Mouse (Mus musculus) layer of hippocampus, adult 8-10 months (tissue): ENCODE measurements around the gene Phactr4. TPM values are rescaled to one million over a fixed set of nuclear protein-coding genes. Genes with fewer than 3 reads are reported as not detected.

Source experiments
- DNase-seq, 2 experiments: peaks; one replicate each; pipeline ENCODE4 v3.0.0; 2022; ENCODE audit warnings: low spot score in 2 of 2
- total RNA-seq, 4 experiments: library from RNA; stranded (reverse); gene quantifications; 2 replicates each; pipeline ENCODE4 v1.2.4; 2022

The Phactr4 gene
- 10 to 100 TPM in 3 of 4 experiments, 1 to 10 TPM in 1; 9.0 to 14.0 (median 12.6) TPM for total RNA-seq

- DNase-seq = peak; percentile 89 to 92
Observed at GRCm38 (mm10) chr4:132421923-132422782, at the start of gene Phactr4. Gene Phactr4, minus strand, starts transcription at chr4:132422489.

GRCm38 (mm10) chr4:132469873-132470272 is 47.6 kb upstream of the Phactr4 start:
- DNase-seq = no peak

GRCm38 (mm10) chr4:132464255-132464613 is 41.9 kb upstream of the Phactr4 start:
- no peak for DNase-seq

- DNase-seq = peak; percentile 91
Observed at GRCm38 (mm10) chr4:132463430-132464254, 41.4 kb upstream of the Phactr4 start, which contains the start of gene Med18. Gene Med18, minus strand, starts transcription at chr4:132463921.

GRCm38 (mm10) chr4:132462836-132463235 is 40.5 kb upstream of the Phactr4 start:
- no peak for DNase-seq

- no peak for DNase-seq
Observed at GRCm38 (mm10) chr4:132460225-132460624, 37.9 kb upstream of the Phactr4 start.

- DNase-seq = no peak
Observed at GRCm38 (mm10) chr4:132455561-132455960, 33.3 kb upstream of the Phactr4 start.

GRCm38 (mm10) chr4:132455146-132455545 is 32.9 kb upstream of the Phactr4 start:
- DNase-seq = no peak

GRCm38 (mm10) chr4:132454216-132454615 is 31.9 kb upstream of the Phactr4 start:
- DNase-seq = no peak

- no peak for DNase-seq
Observed at GRCm38 (mm10) chr4:132449778-132450177, 27.5 kb upstream of the Phactr4 start.

GRCm38 (mm10) chr4:132446105-132446504 is 23.8 kb upstream of the Phactr4 start:
- no peak for DNase-seq

- no peak for DNase-seq
Observed at GRCm38 (mm10) chr4:132444516-132444915, 22.2 kb upstream of the Phactr4 start.

GRCm38 (mm10) chr4:132437857-132438256 is 15.6 kb upstream of the Phactr4 start:
- no peak for DNase-seq

GRCm38 (mm10) chr4:132432717-132433372 is 10.6 kb upstream of the Phactr4 start:
- DNase-seq = no peak

- no peak for DNase-seq
Observed at GRCm38 (mm10) chr4:132428022-132428542, 5.8 kb upstream of the Phactr4 start.

- no peak for DNase-seq
Observed at GRCm38 (mm10) chr4:132427493-132427892, 5.2 kb upstream of the Phactr4 start.

GRCm38 (mm10) chr4:132426021-132426420 is 3.7 kb upstream of the Phactr4 start:
- no peak for DNase-seq

GRCm38 (mm10) chr4:132424765-132425164 is 2.5 kb upstream of the Phactr4 start:
- DNase-seq = no peak

GRCm38 (mm10) chr4:132421556-132421922 is 750 bp downstream of the Phactr4 start:
- no peak for DNase-seq

- no peak for DNase-seq
Observed at GRCm38 (mm10) chr4:132420471-132420870, 1.8 kb downstream of the Phactr4 start.

GRCm38 (mm10) chr4:132415966-132416365 is 6.3 kb downstream of the Phactr4 start:
- DNase-seq = no peak
